ENCODE assay signal across 11 mouse cellular contexts in the genomic region with DNA sequence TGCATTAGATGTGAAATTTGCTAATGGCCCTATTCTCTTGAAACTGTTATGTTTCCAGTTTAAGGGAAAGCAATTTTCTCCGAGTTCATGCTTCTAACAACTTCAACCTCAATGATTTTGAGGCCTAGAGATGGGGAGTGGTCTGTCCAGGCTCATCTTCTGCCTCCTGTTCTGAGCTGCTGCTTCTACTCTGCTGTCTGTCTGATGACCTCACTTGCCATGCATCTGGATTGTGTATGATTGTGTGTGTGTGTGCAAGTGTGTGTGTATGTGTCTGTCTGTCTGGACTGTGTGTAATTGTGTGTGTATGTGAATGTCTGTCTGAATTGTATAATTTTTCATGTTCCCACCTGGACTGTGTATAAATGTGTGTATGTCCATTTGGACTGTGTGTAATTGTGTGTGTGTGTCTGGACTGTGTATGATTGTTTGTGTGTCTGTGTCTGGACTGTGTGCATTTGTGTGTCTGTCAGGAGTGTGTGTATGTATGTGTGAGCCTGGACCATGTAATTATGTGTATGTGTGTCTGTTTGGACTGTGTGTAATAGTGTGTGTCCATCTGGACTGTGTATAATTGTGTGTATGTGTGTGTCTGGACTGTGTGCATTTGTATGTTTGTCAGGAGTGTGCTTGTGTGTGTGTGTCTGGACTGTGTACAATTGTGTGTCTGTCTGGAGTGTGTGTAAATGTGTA. TPM values are rescaled to one million over a fixed set of nuclear protein-coding genes. Genes with fewer than 3 reads are reported as not detected.
DNase-seq lines count a peak whose midpoint lies in the region; ATAC-seq and TF ChIP-seq lines count a peak whose summit lies in the region.
"Had no signal": no experiment of that assay in that cellular context is flagged by ENCODE, and none has a peak within 500 bp of the region (broad histone marks: within the 10 kb centered on the region; RNA-seq: fewer than 3 reads in every experiment).

No protein-coding gene starts in this region.

- no peaks in the 10 kb centered on the region for H3K9me3 ChIP-seq in hindbrain, embryonic 14.5 days (ENCODE audit: control insufficient read depth, low read length)
- no peaks in the 10 kb centered on the region for H3K9me3 ChIP-seq in hindbrain, embryonic 10.5 days
- no peaks in the 10 kb centered on the region for H3K9me3 ChIP-seq in neural tube, embryonic 14.5 days (ENCODE audit: control insufficient read depth, low read length)
- no peaks in the 10 kb centered on the region for H3K9me3 ChIP-seq in liver, embryonic 14.5 days (ENCODE audit: control insufficient read depth, low read length)
- H3K9me3 ChIP-seq: forebrain, embryonic 15.5 days; megakaryocyte, embryonic 14.5 days had no signal

- no peak overlapping the region for H3K9ac ChIP-seq in hindbrain, embryonic 14.5 days
- no peak overlapping the region for H3K9ac ChIP-seq in neural tube, embryonic 14.5 days (replicated peaks; ENCODE audit: low read depth, low read length)
- H3K9ac ChIP-seq in liver, embryonic 14.5 days (replicated peaks) = no peak overlapping the region
- H3K9ac ChIP-seq: forebrain, embryonic 15.5 days had no signal

- DNase-seq in hindbrain, embryonic 14.5 days (ENCODE audit: low spot score) = no peak
- no peak for DNase-seq in hindbrain, embryonic 10.5 days (ENCODE audit: low spot score)
- DNase-seq in neural tube, embryonic 10.5 days (ENCODE audit: extremely low spot score, low spot score) = no peak
- no peak for DNase-seq in liver, embryonic 14.5 days (ENCODE audit: low read depth in 3 of 3, low spot score in 3 of 3)
- DNase-seq in cerebellum, adult 18-20 months = no peak
- no peak for DNase-seq in ovary, postnatal 14 days (ENCODE audit: low spot score)
- DNase-seq in layer of hippocampus, adult 2 months (ENCODE audit: low spot score in 2 of 2) = no peak
- DNase-seq: kidney, postnatal 36 days had no signal

- no peak for TF ChIP-seq EP300 in liver, embryonic 14.5 days (IDR thresholded peaks at IDR 0.05; ENCODE audit: low read depth)

- H3K4me2 ChIP-seq in hindbrain, embryonic 14.5 days (replicated peaks) = no peak overlapping the region
- no peak overlapping the region for H3K4me2 ChIP-seq in neural tube, embryonic 14.5 days (ENCODE audit: low read depth, low read length)
- H3K4me2 ChIP-seq in liver, embryonic 14.5 days (ENCODE audit: low read depth) = no peak overlapping the region
- H3K4me2 ChIP-seq: forebrain, embryonic 15.5 days had no signal

- no peaks in the 10 kb centered on the region for H3K27me3 ChIP-seq in hindbrain, embryonic 14.5 days (ENCODE audit: control insufficient read depth, insufficient read depth, low read length)
- H3K27me3 ChIP-seq in hindbrain, embryonic 10.5 days (ENCODE audit: insufficient read depth, poor library complexity, severe bottlenecking) = no peaks in the 10 kb centered on the region
- no peaks in the 10 kb centered on the region for H3K27me3 ChIP-seq in neural tube, embryonic 14.5 days (ENCODE audit: control insufficient read depth, insufficient read depth, low read length)
- no peaks in the 10 kb centered on the region for H3K27me3 ChIP-seq in liver, embryonic 14.5 days (ENCODE audit: control insufficient read depth, insufficient read depth, low read length)
- H3K27me3 ChIP-seq: forebrain, embryonic 15.5 days had no signal

- no peaks in the 10 kb centered on the region for H3K36me3 ChIP-seq in hindbrain, embryonic 14.5 days (replicated peaks; ENCODE audit: control insufficient read depth, insufficient read depth)
- H3K36me3 ChIP-seq in hindbrain, embryonic 10.5 days = no peaks in the 10 kb centered on the region
- no peaks in the 10 kb centered on the region; the same call in 1 of the 2 replicates for H3K36me3 ChIP-seq in neural tube, embryonic 14.5 days (ENCODE audit: control insufficient read depth, insufficient read depth, low read length)
- no peaks in the 10 kb centered on the region for H3K36me3 ChIP-seq in liver, embryonic 14.5 days (replicated peaks; ENCODE audit: control insufficient read depth, insufficient read depth, low read depth)
- H3K36me3 ChIP-seq: forebrain, embryonic 15.5 days had no signal

- H3K27ac ChIP-seq in hindbrain, embryonic 14.5 days = no peak overlapping the region
- H3K27ac ChIP-seq in hindbrain, embryonic 10.5 days = no peak overlapping the region
- H3K27ac ChIP-seq in neural tube, embryonic 14.5 days (ENCODE audit: low read depth, low read length) = no peak overlapping the region
- H3K27ac ChIP-seq in liver, embryonic 14.5 days = no peak overlapping the region
- H3K27ac ChIP-seq in layer of hippocampus, adult 2 months = no peak overlapping the region
- H3K27ac ChIP-seq: forebrain, embryonic 15.5 days had no signal

- no peak for TF ChIP-seq CTCF in liver, embryonic 14.5 days (IDR thresholded peaks at IDR 0.05; ENCODE audit: low read depth)
- no peak for TF ChIP-seq CTCF in layer of hippocampus, adult 2 months (conservative IDR thresholded peaks at IDR 0.05)

- no peak overlapping the region for H3K4me3 ChIP-seq in hindbrain, embryonic 14.5 days (replicated peaks; ENCODE audit: low read length)
- H3K4me3 ChIP-seq in hindbrain, embryonic 10.5 days = no peak overlapping the region
- no peak overlapping the region for H3K4me3 ChIP-seq in neural tube, embryonic 14.5 days (ENCODE audit: low read depth, low read length)
- H3K4me3 ChIP-seq in liver, embryonic 14.5 days (ENCODE audit: insufficient read depth in 1 of 2, low read depth in 2 of 2, low read length in 2 of 2) = no peak overlapping the region
- no peak overlapping the region for H3K4me3 ChIP-seq in layer of hippocampus, adult 2 months
- H3K4me3 ChIP-seq: forebrain, embryonic 15.5 days; megakaryocyte, embryonic 14.5 days had no signal

- ATAC-seq in hindbrain, embryonic 14.5 days (ENCODE audit: low FRiP score) = peak; percentile 31; the same call in 1 of the 2 replicates
- ATAC-seq in neural tube, embryonic 14.5 days (ENCODE audit: low read depth) = 0 out of 2 replicates have a peak, but pooled peaks have one; percentile 31
- 0 out of 2 replicates have a peak, but pooled peaks have one; percentile 21 for ATAC-seq in liver, embryonic 14.5 days (ENCODE audit: insufficient read depth)
- ATAC-seq: forebrain, embryonic 15.5 days had no signal

- no peaks in the 10 kb centered on the region for H3K4me1 ChIP-seq in hindbrain, embryonic 14.5 days (replicated peaks; ENCODE audit: control insufficient read depth, insufficient read depth, low read length)
- H3K4me1 ChIP-seq in hindbrain, embryonic 10.5 days (replicated peaks) = no peaks in the 10 kb centered on the region
- no peaks in the 10 kb centered on the region for H3K4me1 ChIP-seq in neural tube, embryonic 14.5 days (ENCODE audit: control insufficient read depth, insufficient read depth, low read length)
- H3K4me1 ChIP-seq in liver, embryonic 14.5 days (replicated peaks; ENCODE audit: control insufficient read depth in 2 of 2, insufficient read depth in 2 of 2, low read length in 1 of 2) = no peaks in the 10 kb centered on the region

- 74% methylated on average over 1 of the region's 1 CpGs for WGBS in hindbrain, embryonic 14.5 days
- WGBS in hindbrain, embryonic 10.5 days = 62% methylated on average over 1 of the region's 1 CpGs
- WGBS in neural tube, embryonic 14.5 days = 79% methylated on average over 1 of the region's 1 CpGs
- WGBS in liver, embryonic 14.5 days (ENCODE audit: insufficient replicate concordance) = 40% methylated on average over 1 of the region's 1 CpGs

RNA-seq across cellular contexts. Expression of a gene that starts 51.5 kb away (rescaled TPM):
- polyA plus RNA-seq in hindbrain, embryonic 14.5 days (2014; fragmentation: Nextera tagmentation; extraction: Ambion mirVana) = 4.8 and 5.0 TPM in 2 replicates
- polyA plus RNA-seq in hindbrain, embryonic 10.5 days (2016; fragmentation: Nextera tagmentation; extraction: Ambion mirVana) = 17.4 and 23.9 TPM in 2 replicates
- polyA plus RNA-seq in neural tube, embryonic 14.5 days (2014; fragmentation: Nextera tagmentation; extraction: Ambion mirVana) = 3.7 and 4.1 TPM in 2 replicates
- 2.1 and 4.0 TPM in 2 replicates for polyA plus RNA-seq in liver, embryonic 14.5 days (2012; rRNA removed)
- polyA plus RNA-seq in liver, embryonic 14.5 days (2014; fragmentation: Nextera tagmentation; extraction: Ambion mirVana) = 11.4 and 13.2 TPM in 2 replicates
- under 1 TPM; 0.69 to 0.79 TPM for total RNA-seq in layer of hippocampus, adult 2 months (2021)

RNA-seq across cellular contexts. Expression of a gene that starts 51.7 kb away (rescaled TPM):
- polyA plus RNA-seq in hindbrain, embryonic 14.5 days (2014; fragmentation: Nextera tagmentation; extraction: Ambion mirVana) = 20.3 and 21.1 TPM in 2 replicates
- polyA plus RNA-seq in hindbrain, embryonic 10.5 days (2016; fragmentation: Nextera tagmentation; extraction: Ambion mirVana) = 19.8 and 22.5 TPM in 2 replicates
- 14.4 and 20.7 TPM in 2 replicates for polyA plus RNA-seq in neural tube, embryonic 14.5 days (2014; fragmentation: Nextera tagmentation; extraction: Ambion mirVana)
- polyA plus RNA-seq in liver, embryonic 14.5 days (2012; rRNA removed) = 12.4 and 13.1 TPM in 2 replicates
- polyA plus RNA-seq in liver, embryonic 14.5 days (2014; fragmentation: Nextera tagmentation; extraction: Ambion mirVana) = 18.0 and 18.8 TPM in 2 replicates
- total RNA-seq in layer of hippocampus, adult 2 months (2021) = 1 to 10 TPM; 5.9 to 7.9 TPM
